Mouse (Mus musculus) cerebellum, adult 2 months (tissue): ENCODE measurements around the gene Kcnmb1.
A peak's percentile ranks its signal among the peaks of the same experiment; 100 is the strongest.

Source experiments
- CTCF ChIP-seq: fragments of 200-500 bp; IDR thresholded peaks from 2 replicates; pipeline ENCODE4 v1.5.1; 2011; ENCODE audit warnings: low read depth, mild to moderate bottlenecking, control low read depth, low read length, moderate library complexity, borderline replicate concordance; ENCODE audit not compliant: insufficient read depth
- POLR2A ChIP-seq: fragments of 200-500 bp; IDR thresholded peaks from 2 replicates; pipeline ENCODE4 v1.6.1; 2011; ENCODE audit warnings: low read length, control low read depth, borderline replicate concordance; ENCODE audit not compliant: insufficient read depth

DNA sequence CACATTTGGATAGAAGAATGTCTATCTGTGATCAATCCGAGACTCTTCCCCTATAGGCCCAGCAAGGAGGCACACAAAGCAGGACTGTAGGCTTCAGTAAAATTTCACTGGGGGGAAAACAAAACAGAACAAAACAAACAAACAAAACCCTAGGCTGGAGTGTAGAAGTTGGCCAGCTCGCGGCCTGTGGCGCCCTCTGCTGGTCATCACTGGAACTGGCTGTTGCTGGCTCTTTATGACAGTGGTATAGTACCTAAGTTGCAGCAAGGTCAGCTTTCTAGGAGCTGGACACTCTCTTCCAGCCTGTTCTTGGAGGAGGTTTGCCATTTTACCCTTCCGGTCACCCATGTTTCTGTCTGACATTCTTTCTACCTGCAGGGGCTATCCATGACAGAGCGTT is 45.2 kb upstream of the Kcnmb1 start:
- TF ChIP-seq POLR2A (no peak), CTCF (peak; percentile 97)
